Mouse (Mus musculus) heart, adult 8-10 months (tissue): ENCODE results near the gene Klhl41. TPM values are rescaled to one million over a fixed set of nuclear protein-coding genes. Genes with fewer than 3 reads are reported as not detected.
A peak's percentile ranks its signal among the peaks of the same experiment; 100 is the strongest.

Experiments used
- DNase-seq: peaks from one replicate; pipeline ENCODE4 v3.0.0; 2022; ENCODE audit warnings: low spot score
- total RNA-seq, 4 experiments: library from RNA; stranded (reverse); gene quantifications; 2 replicates each; pipeline ENCODE4 v1.2.4; 2022

Klhl41 gene
- total RNA-seq, 4 experiments from 2014 or later: 85.6 to 96.6 (median 88.1) TPM

DNA sequence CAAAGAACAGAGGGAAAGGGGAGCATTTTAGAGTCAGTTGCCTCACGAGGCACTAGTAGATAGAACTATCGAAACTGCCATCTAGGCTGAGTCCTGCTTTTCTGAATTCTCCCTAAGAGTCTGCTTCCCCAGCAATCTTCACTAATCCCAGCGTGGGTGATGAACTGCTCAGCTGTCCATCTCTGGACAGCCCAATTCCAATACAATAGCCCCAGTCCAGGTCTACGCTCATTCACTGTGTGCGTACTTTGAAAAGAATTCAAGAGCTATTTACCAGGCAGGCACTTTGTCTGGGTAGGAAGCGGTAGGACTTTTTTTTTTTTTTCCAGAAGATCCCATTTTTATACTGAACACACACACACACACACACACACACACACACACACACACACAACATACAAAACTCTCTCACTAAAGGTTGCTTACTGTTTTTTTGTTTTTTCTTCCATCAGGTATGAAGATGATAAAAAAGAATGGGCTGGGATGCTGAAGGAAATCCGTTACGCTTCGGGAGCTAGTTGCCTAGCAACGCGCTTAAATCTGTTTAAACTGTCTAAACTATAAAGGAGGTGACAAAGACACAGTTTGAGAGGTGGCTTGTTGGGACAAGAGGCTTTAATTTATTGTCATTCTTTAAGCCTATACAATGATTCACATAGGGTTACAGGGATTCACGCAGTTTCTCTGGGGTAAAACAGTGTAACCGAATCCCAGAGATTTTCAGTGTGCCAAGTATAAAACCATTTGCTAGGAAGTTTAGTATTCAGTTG, 13.3 kb downstream of the Klhl41 start:
- DNase-seq: no peak

DNA sequence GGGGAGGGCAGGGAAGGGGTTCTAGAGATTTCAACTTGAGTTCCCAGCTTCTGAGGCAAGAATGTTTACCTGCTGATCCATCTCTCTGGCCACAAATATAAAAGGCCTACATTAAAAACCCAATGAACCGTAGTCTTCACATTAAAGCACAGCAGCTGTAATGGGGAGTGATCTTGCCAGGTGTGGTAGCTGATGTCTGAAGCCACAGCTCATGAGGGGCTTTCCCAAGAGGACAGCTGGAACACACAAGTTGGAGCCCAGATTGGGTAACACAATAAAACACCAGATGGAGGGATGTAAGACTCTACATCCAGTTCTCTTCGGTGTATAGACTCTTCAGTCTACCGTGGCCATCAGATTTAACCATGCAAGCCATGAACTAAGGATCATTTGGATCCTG, 14.6 kb downstream of the Klhl41 start:
- no peak for DNase-seq

DNA sequence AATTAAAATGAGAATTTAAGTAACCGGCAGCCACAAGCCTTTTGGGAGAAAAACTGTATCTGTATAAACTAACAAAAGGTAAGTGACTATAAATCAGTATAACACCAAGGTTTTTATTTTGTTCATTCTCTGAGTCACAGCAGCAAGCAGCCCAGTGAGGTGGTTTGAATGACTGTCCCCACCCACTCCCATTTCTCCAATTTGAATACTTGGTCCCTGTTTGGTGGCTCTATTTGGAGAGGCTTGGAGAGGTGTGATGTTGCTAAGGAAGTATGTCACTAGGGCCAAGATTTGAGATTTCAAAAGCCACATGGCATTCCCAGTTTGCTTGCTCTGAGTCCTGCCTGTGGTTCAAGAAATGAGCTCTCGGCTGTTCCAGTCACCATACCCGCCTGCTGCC, 20.3 kb downstream of the Klhl41 start:
- no peak for DNase-seq

DNA sequence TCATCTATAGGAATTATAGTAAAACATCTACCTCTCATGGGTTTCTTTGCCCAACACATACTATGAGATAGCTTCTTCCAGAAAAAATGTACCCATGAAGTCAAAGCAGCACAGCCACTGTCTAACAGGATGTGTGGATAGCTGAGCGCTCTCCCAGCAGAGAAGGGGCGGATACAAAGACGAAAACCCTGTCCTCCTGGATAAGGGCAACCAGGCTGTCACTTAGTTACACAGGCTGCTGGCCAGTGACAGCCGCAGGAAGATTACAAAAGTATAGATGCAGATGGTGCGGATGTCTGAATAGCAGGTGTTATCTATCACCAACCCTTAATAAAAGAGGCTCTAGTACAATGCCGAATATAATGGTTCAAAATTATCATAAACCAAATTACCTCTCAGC, 20.9 kb downstream of the Klhl41 start:
- no peak for DNase-seq

DNA sequence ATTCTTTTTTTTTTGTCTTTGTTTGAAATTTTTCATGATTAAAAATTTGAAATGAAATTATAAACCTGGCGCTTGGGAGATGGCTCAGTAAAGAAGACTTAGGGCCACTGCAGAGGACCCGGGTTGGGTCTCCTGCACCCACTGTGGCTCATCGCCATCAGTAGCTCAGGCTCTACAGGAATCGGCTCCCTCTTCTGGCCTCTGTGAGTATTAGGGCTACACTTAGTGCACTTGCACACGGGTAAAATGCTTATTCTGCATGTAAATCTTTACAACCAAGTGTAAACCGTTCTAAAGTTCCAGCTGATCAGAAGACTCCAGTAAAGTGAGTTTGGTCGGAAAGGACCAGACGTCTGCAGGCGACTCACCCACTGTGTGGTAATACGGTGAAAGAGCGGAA, 23.6 kb downstream of the Klhl41 start:
- no peak for DNase-seq

DNA sequence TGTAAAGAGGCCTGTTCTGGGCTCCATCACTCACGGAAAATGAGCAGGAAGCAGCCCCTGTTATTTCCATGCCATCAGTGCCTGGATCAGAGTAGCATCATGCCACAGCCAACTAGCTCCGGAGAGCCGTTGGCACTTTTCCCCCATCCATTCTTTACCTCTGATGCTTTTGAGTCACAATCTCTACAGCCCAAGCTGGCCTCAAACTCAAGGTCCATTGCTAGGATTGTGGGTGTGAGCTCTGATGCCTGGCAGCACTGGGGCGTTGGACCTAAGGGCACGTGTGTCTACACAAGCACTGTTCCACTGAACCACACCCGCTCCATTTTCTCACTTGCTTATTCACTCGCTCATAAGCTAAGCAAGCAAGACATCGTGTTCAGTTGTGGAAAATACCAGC, 30.5 kb downstream of the Klhl41 start:
- DNase-seq: no peak

DNA sequence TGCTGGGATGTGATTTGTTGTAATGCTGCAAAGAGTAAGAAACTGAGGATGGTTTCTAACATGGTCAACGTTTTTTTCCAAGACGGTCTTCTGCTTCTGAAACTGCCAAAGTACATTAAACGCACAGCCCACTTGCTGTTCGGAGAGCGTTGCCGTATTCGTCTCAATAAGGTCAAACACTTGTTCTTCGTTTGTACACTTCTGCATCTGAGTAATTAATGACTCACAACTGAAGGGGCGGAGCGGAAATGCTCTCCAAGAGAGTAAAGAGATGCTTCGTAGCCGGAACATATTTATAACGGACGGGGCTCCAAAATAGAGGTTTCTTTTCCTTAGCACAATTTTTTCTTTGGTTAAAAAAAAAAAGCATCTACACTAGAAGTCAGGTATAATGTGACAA, 42.3 kb downstream of the Klhl41 start:
- no peak for DNase-seq

DNA sequence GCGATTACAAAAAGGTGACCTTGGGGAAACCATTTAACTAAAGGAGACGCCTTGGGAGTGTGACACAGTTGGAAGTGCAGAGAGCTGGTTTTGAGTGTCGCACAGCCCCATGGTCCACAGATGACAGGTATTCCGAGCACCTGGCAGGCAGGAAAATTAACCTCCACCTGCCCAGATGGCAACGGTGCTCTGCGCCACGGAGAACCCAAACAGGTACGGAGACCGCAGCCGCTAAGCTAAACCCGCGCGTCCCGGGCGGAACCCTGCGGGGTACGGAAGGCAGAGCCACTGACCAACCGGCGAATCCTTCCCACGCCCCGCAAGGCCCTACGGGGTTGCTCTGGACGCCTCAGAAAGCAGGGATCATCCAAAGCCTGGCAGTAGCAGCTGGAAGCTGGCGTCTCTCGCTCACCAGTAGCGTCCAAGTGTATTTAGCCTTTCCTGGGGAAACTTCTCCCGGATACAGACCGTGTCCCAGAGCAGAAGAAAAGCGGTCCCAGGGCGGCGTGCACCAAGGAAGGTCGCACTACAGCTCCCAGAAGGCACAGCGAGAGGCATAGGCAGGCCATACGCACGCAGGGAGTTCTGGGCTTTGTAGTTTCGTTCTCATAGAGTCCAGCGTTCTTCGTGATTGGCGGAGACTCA, 43.2 kb downstream of the Klhl41 start, which contains the start of gene Fastkd1:
Gene Fastkd1 (minus strand): TSS at position 536 of the 645 bp plus-strand sequence.
- peak; percentile 93 for DNase-seq

DNA sequence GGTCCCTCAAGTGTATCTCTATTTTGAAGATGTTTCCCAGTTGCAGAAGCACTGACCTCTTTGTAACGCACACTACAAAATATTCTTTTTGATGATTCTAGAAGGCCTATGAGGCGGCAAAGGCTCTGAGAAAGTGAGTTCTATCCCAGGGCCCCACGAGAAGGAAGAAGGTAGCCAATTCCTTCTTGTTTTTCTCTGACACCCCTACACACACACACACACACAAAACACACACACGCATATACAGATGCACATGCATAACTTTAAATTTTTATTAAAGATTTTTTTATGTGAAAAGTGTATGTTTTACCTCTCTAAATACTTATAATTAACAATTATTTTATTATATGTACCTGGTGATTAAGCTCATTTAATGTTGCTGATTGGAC, 43.7 kb downstream of the Klhl41 start:
- no peak for DNase-seq

DNA sequence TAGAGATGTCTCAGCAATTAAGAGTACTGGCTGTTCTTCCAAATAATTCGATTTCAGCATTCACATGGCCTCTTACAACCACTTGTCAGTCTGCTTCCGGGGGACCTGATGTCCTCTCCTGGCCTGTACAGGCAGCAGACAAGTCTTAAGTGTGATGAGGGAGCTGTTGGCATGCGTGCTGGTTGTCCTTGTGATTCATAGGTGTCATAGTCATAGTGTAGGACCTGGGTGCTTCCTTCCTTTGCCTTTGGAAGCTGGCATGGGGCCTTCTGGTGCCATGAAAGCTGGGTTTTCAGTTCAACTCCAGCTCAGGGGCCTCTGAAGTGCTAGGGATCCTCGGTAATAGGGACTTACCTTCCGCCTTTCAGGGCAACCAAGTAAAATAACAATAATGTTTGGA, 44.2 kb downstream of the Klhl41 start:
- DNase-seq: no peak

DNA sequence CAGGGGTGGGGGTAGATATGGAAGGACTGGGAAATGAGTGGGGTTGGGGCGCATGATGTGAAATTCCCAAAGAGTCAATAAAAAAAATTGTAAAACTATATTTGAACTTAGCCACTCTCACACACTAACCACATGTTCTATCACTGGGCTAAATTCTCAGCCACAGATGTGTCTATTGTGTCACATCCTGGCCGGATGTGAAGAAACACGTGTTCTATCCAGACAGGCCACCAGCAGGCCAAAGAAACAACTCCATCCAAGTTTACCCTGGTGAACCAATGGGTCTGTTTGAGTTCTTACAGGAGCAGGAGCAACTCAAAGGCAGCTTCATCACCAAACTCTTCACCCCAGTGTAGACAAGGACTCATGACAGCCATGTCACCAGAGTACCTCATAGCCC, 46.6 kb downstream of the Klhl41 start:
- DNase-seq: no peak

DNA sequence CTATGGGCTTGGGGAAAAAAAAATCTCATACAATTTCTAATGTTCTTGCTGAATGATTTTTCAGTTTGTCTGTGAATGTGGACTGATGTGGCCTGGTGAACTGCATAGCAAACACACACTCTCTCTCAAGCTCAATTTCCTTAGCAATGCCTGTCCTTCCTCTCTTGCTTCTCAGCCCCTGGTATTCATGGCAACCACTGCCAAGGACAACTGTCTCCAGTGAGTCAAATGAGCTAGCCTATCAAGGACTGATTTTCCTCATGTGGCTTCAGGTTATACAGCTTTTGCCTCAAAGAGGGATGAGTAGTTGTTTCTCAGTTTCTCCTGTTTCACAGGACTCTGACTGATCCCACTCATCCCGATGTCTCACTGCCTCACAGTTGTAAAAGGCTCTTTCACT, 49.2 kb downstream of the Klhl41 start:
- no peak for DNase-seq

DNA sequence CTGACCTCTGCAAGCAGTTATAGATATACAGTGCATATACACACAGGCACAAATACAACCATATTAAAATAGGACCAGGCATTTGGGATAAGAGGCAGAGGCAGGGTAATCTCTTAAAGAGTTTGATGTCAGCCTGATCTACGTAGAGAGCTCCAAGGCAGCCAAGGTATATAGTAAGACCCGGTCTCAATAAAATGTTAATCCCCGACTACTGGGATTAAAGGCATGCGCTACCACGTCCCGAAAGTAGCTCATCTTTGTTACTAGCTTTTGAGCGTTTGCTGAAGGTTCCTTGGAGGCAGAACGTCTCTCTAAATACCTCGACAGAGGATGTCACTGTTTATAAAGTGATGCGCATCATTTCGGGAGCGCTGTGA, 52.3 kb downstream of the Klhl41 start, which contains the start of gene Ppig:
Gene Ppig (plus strand): TSS at position 273 of the 377 bp plus-strand sequence.
- DNase-seq: no peak

DNA sequence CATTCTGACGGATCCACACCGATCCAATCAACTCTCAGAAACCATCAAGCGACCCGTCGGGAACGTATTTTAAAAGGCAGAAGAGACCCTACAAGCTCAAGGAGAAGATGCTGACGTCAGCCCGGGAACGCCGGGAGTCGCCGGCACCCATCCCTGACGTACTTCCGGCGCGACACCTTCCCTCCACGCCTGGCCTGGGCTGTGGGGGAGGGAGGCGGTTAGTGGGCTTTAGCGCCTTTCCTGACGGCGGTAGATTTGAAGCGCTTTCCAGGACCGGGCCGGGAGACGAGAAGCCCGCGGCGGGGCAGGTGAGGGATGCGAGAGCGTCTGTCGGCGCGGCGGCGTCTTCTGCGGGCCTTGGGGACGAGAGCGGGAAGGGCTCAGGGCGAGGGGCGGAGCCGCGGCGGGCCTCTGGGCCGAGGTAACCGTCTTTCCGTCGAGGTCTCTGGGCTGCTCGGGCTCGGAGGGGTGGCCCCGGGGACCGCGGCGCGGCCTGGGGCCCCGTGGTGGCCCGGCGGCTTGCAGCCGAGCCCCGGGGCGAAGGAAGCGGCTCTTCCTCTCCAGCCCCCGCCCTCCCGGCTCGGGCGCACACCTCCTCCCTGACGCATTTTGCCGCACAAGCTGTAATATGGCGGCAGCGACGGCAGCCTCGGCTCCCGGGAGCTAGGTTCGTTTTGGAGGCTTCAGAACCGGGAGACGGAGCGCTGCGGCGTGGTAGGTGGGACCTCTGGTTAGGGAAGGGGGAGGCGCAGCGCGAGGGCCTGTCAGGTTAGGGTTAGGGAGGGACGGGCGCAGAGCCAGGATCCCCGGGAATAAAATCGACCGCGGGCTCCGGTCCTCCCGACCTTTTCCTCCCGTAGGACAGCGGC, 53.0 kb downstream of the Klhl41 start:
- peak; percentile 94 for DNase-seq

DNA sequence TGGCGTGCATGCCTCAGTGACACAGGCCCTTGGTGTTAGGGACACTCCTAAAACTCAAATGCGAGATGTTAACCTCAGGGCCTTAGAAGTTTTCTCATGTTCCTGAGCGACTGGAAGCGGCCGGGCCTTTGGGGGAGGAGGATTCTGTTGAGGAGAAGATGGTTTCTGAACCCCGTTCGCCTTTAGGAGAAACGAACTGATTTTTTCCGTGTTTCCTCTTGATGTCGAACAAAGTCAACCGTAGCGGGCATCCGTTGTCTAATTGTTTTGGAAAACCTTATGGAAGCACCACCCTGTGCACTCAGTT, 53.6 kb downstream of the Klhl41 start:
- DNase-seq: no peak

Other genes starting within 250 kb of the Klhl41 start
- 1 to 10 TPM in 3 of 4 experiments, under 1 TPM in 1; 0.57 to 1.6 (median 1.1) TPM for gene Lrp2, start 84.1 kb upstream of the Klhl41 start, total RNA-seq
- 1 to 10 TPM; 3.6 to 4.7 (median 4.3) TPM for gene Bbs5, start 22.9 kb upstream of the Klhl41 start, total RNA-seq
- gene Fastkd1, start 43.4 kb downstream of the Klhl41 start, total RNA-seq: 10 to 100 TPM; 25.5 to 30.3 (median 27.5) TPM
- gene Ppig, start 52.4 kb downstream of the Klhl41 start, total RNA-seq: 10 to 100 TPM; 33.8 to 40.0 (median 37.9) TPM
- gene Ccdc173, start 119.5 kb downstream of the Klhl41 start, total RNA-seq: under 1 TPM; 0.29 to 1.00 (median 0.65) TPM
- gene Phospho2, start 119.5 kb downstream of the Klhl41 start, total RNA-seq: 10 to 100 TPM; 24.6 to 31.0 (median 25.9) TPM
- 10 to 100 TPM; 27.3 to 34.6 (median 33.3) TPM for gene Klhl23, start 151.8 kb downstream of the Klhl41 start, total RNA-seq
- 10 to 100 TPM; 58.2 to 78.0 (median 62.0) TPM for gene Ssb, start 191.4 kb downstream of the Klhl41 start, total RNA-seq
- gene Mettl5, start 215.5 kb downstream of the Klhl41 start, total RNA-seq: 10 to 100 TPM; 21.0 to 24.4 (median 22.6) TPM
- 100 to 1,000 TPM; 129 to 132 (median 132) TPM for gene Ubr3, start 227.1 kb downstream of the Klhl41 start, total RNA-seq